Mouse (Mus musculus) ES-E14 (cell line): ENCODE measurements around the gene Dicer1.

ENCODE experiments used
- HCFC1 ChIP-seq: IDR thresholded peaks from 2 replicates; pipeline ENCODE4 v1.6.1; 2012; ENCODE audit warnings: low read length, inconsistent platforms, borderline replicate concordance; ENCODE audit not compliant: insufficient read depth
- ZC3H11A ChIP-seq: IDR thresholded peaks from 2 replicates; pipeline ENCODE4 v1.6.1; 2012; ENCODE audit warnings: low read depth, mild to moderate bottlenecking, inconsistent platforms, low read length, borderline replicate concordance
- ZNF384 ChIP-seq: IDR thresholded peaks from 2 replicates; pipeline ENCODE4 v1.6.1; 2012; ENCODE audit warnings: low read depth, low read length, inconsistent platforms

DNA sequence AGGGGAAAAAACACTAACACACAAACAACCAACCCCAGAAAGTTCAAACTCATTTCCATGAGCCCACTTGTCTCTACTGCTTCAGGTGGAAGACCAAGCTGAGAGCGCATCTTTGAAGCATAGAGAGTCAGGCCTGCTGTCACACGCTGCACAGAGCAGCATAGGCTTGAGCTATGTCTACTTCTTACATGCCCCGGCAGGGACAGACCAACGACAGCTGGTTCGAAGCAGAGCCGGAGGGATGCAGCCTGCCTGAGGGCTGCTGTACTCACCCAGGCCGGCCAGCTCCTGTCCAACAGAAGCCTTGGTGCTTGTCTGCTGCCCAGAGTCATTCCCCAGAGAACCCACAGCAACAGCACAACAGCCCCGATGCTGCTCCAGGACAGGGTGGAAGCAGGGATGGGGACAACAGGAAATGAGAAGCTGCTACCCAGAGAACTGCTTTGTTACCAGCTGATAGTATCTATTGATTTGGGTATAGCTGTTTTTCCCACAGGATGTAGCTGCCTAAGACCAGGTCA lies 67.3 kb downstream of the Dicer1 start:
- TF ChIP-seq ZNF384 = no peak
- TF ChIP-seq HCFC1 = no peak
- TF ChIP-seq ZC3H11A = no peak
